Mouse (Mus musculus) E14TG2a.4 (cell line): ENCODE data around the gene Clpb.
A peak's percentile ranks its signal among the peaks of the same experiment; 100 is the strongest.

ENCODE experiments used
- CTCF ChIP-seq: conservative IDR thresholded peaks from 2 replicates; pipeline ENCODE4 v1.5.1; 2014; ENCODE audit warnings: low read length
- NANOG ChIP-seq: IDR thresholded peaks from 2 replicates; pipeline ENCODE4 v1.6.1; 2014; ENCODE audit warnings: borderline replicate concordance, low read length, mixed read lengths

DNA sequence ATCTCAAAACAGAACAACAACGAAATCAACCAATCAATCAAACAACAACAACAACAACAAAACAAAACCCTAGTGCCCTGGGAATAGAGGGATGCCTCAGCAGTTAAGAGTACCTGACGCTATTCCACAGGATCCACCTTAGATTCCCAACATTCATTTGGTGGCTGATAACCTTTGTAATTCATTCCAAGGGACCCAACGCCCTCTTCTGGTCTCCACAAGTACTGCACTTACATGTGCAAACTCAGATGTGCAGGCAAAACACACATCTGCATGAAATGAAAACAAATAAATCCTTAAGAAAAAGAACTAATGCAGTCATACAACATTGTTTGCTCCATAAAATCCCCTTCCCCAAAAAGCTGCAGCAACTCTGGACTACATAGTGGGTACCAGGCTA lies 12.9 kb upstream of the Clpb start:
- TF ChIP-seq CTCF = peak; percentile 68
- TF ChIP-seq NANOG = no peak
